Mouse (Mus musculus): ENCODE data around the gene Vmn2r18.

DNA sequence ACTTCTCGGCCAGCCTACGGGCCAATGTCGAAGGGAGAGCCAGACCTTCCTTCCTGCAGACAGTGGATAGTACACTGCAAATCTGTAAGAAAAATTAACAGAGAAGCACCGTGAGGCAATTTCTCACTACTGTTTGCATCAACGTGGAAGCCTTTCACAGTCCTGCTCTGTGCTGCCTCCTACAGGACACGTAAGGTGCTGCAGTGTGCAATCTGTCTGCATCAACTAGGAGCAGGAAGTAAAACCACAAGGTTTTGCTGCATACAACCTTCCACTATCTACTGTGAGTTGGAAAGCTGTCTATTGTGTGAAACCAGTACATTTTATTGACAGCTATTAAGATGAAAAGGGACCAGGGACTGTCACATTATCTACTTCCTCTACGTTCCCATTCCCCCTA lies 39.0 kb upstream of the Vmn2r18 start:
- no peak for TF ChIP-seq CTCF (IDR thresholded peaks at IDR 0.05; ENCODE audit: borderline replicate concordance, control insufficient read depth, extremely low read depth, insufficient read depth, low read length, poor library complexity)
- no peak for TF ChIP-seq POLR2A (IDR thresholded peaks at IDR 0.05; ENCODE audit: control insufficient read depth, extremely low read depth, insufficient read depth, low read length, poor library complexity)

Data from thymus, adult 2 months (tissue).